Comparison of ENCODE assay signal across 8 mouse cellular contexts in genomic region chr9:79109611-79110010, GRCm38 (mm10).
DNase-seq lines count a peak whose midpoint lies in the region; ATAC-seq and TF ChIP-seq lines count a peak whose summit lies in the region.

No protein-coding gene starts in this region.

- TF ChIP-seq CTCF in liver, postnatal 0 days (IDR thresholded peaks at IDR 0.05; ENCODE audit: low read depth) = peak; percentile 66

- 0 out of 2 replicates have a peak, but pooled peaks have one; percentile 42 for ATAC-seq in forebrain, embryonic 11.5 days (replicated peaks; ENCODE audit: low FRiP score)
- ATAC-seq in liver, postnatal 0 days = peak; percentile 67
- ATAC-seq in liver, embryonic 12.5 days = no peak
- 0 out of 2 replicates have a peak, but pooled peaks have one; percentile 63 for ATAC-seq in forebrain, embryonic 15.5 days (replicated peaks)

- no peak overlapping the region for H3K9ac ChIP-seq in forebrain, embryonic 11.5 days (ENCODE audit: low read length)
- H3K9ac ChIP-seq in liver, postnatal 0 days (replicated peaks) = no peak overlapping the region
- no peak overlapping the region for H3K9ac ChIP-seq in liver, embryonic 12.5 days
- no peak overlapping the region for H3K9ac ChIP-seq in forebrain, embryonic 15.5 days (replicated peaks)

- no peak overlapping the region for H3K4me3 ChIP-seq in forebrain, embryonic 11.5 days (ENCODE audit: low read depth, low read length)
- H3K4me3 ChIP-seq in forebrain, embryonic 10.5 days = no peak overlapping the region
- H3K4me3 ChIP-seq in liver, postnatal 0 days (ENCODE audit: low read depth, low read length) = no peak overlapping the region
- no peak overlapping the region for H3K4me3 ChIP-seq in liver, embryonic 12.5 days
- H3K4me3 ChIP-seq in forebrain, embryonic 15.5 days = no peak overlapping the region
- no peak overlapping the region for H3K4me3 ChIP-seq in myocyte

- intact Hi-C loops in gastrocnemius, postnatal 36 days (cut with DNase I) = no loop called here

- H3K36me3 ChIP-seq in forebrain, embryonic 11.5 days (ENCODE audit: control insufficient read depth, insufficient read depth, low read length) = no peaks in the 10 kb centered on the region
- no peaks in the 10 kb centered on the region for H3K36me3 ChIP-seq in forebrain, embryonic 10.5 days (replicated peaks)
- no peaks in the 10 kb centered on the region for H3K36me3 ChIP-seq in liver, postnatal 0 days (replicated peaks; ENCODE audit: insufficient read depth, low read length)
- H3K36me3 ChIP-seq in liver, embryonic 12.5 days = no peaks in the 10 kb centered on the region
- H3K36me3 ChIP-seq in forebrain, embryonic 15.5 days = no peaks in the 10 kb centered on the region
- H3K36me3 ChIP-seq in myocyte (ENCODE audit: control insufficient read depth, insufficient read depth) = no peaks in the 10 kb centered on the region

- H3K9me3 ChIP-seq in forebrain, embryonic 11.5 days (ENCODE audit: control insufficient read depth, low read length) = no peaks in the 10 kb centered on the region
- H3K9me3 ChIP-seq in forebrain, embryonic 10.5 days = no peaks in the 10 kb centered on the region
- no peaks in the 10 kb centered on the region for H3K9me3 ChIP-seq in liver, postnatal 0 days (ENCODE audit: low read length)
- no peaks in the 10 kb centered on the region for H3K9me3 ChIP-seq in liver, embryonic 12.5 days (replicated peaks)
- no peaks in the 10 kb centered on the region for H3K9me3 ChIP-seq in forebrain, embryonic 15.5 days

- no peak for TF ChIP-seq EP300 in liver, postnatal 0 days (IDR thresholded peaks at IDR 0.05; ENCODE audit: low read depth)

- no peak for DNase-seq in forebrain, embryonic 11.5 days (ENCODE audit: low spot score)
- DNase-seq in forebrain, embryonic 10.5 days (ENCODE audit: extremely low spot score, low spot score) = no peak
- no peak for DNase-seq in liver, postnatal 0 days
- DNase-seq in frontal cortex, postnatal 14 days (ENCODE audit: low spot score in 2 of 2) = no peak
- no peak for DNase-seq in gastrocnemius, postnatal 36 days

- no peak overlapping the region for H3K4me2 ChIP-seq in forebrain, embryonic 11.5 days (ENCODE audit: low read depth, low read length, severe bottlenecking)
- H3K4me2 ChIP-seq in liver, postnatal 0 days (ENCODE audit: low read depth, low read length) = no peak overlapping the region
- H3K4me2 ChIP-seq in liver, embryonic 12.5 days = no peak overlapping the region
- H3K4me2 ChIP-seq in forebrain, embryonic 15.5 days (replicated peaks) = no peak overlapping the region
- H3K4me2 ChIP-seq in myocyte (ENCODE audit: low read depth) = no peak overlapping the region

- H3K27ac ChIP-seq in forebrain, embryonic 11.5 days (ENCODE audit: low read depth, low read length) = no peak overlapping the region
- no peak overlapping the region for H3K27ac ChIP-seq in forebrain, embryonic 10.5 days
- H3K27ac ChIP-seq in liver, postnatal 0 days (ENCODE audit: low read depth) = no peak overlapping the region
- H3K27ac ChIP-seq in liver, embryonic 12.5 days = no peak overlapping the region
- no peak overlapping the region for H3K27ac ChIP-seq in forebrain, embryonic 15.5 days (replicated peaks)

- no peaks in the 10 kb centered on the region for H3K27me3 ChIP-seq in forebrain, embryonic 11.5 days (ENCODE audit: control insufficient read depth, insufficient read depth, low read length)
- H3K27me3 ChIP-seq in forebrain, embryonic 10.5 days (ENCODE audit: poor library complexity, severe bottlenecking) = no peaks in the 10 kb centered on the region
- H3K27me3 ChIP-seq in liver, postnatal 0 days (ENCODE audit: insufficient read depth, low read length) = no peaks in the 10 kb centered on the region
- H3K27me3 ChIP-seq in liver, embryonic 12.5 days (replicated peaks) = no peaks in the 10 kb centered on the region
- H3K27me3 ChIP-seq in forebrain, embryonic 15.5 days = no peaks in the 10 kb centered on the region
- no peaks in the 10 kb centered on the region for H3K27me3 ChIP-seq in myocyte (ENCODE audit: control insufficient read depth, insufficient read depth, insufficient read length)

- no peaks in the 10 kb centered on the region for H3K4me1 ChIP-seq in forebrain, embryonic 11.5 days (replicated peaks; ENCODE audit: control insufficient read depth, insufficient read depth, low read length)
- H3K4me1 ChIP-seq in forebrain, embryonic 10.5 days = no peaks in the 10 kb centered on the region
- no peaks in the 10 kb centered on the region for H3K4me1 ChIP-seq in liver, postnatal 0 days (ENCODE audit: insufficient read depth)
- no peaks in the 10 kb centered on the region for H3K4me1 ChIP-seq in liver, embryonic 12.5 days
- no peaks in the 10 kb centered on the region for H3K4me1 ChIP-seq in forebrain, embryonic 15.5 days

- TF ChIP-seq POLR2A in myocyte (IDR thresholded peaks at IDR 0.05; ENCODE audit: insufficient read length, low read depth) = no peak

- H3K79me2 ChIP-seq in myocyte (ENCODE audit: control insufficient read depth, insufficient read depth) = no peaks in the 10 kb centered on the region

- H3ac ChIP-seq in myocyte (ENCODE audit: control insufficient read depth, insufficient read length) = no peak overlapping the region

- 86% methylated on average over 2 of the region's 2 CpGs for WGBS in forebrain, embryonic 11.5 days
- WGBS in forebrain, embryonic 10.5 days = 81% methylated on average over 2 of the region's 2 CpGs
- WGBS in liver, postnatal 0 days (ENCODE audit: insufficient replicate concordance) = 54% methylated on average over 2 of the region's 2 CpGs
- WGBS in liver, embryonic 12.5 days (ENCODE audit: insufficient replicate concordance) = 53% methylated on average over 2 of the region's 2 CpGs
- 79% methylated on average over 2 of the region's 2 CpGs for WGBS in forebrain, embryonic 15.5 days

TF ChIP-seq in myocyte, 11 proteins besides CTCF, POLR2A, EP300 and RAD21:
- no peak for TF ChIP-seq MYOG (IDR thresholded peaks at IDR 0.05; ENCODE audit: control insufficient read depth in 1 of 3, insufficient read depth in 1 of 3, insufficient read length in 2 of 3, low read depth in 2 of 3)
- TF ChIP-seq USF1 (IDR thresholded peaks at IDR 0.05; ENCODE audit: low read depth) = peak; percentile 58
